ENCODE assay signal across 9 mouse cellular contexts in genomic region chr3:39220707-39221034, GRCm38 (mm10).
A peak's percentile ranks its signal among the peaks of the same experiment; 100 is the strongest.
DNase-seq lines count a peak whose midpoint lies in the region; ATAC-seq lines count a peak whose summit lies in the region.
"Had no signal": no experiment of that assay in that cellular context is flagged by ENCODE, and none has a peak within 500 bp of the region (broad histone marks: within the 10 kb centered on the region; RNA-seq: fewer than 3 reads in every experiment).

No protein-coding gene starts in this region.

- H3K9ac ChIP-seq in midbrain, embryonic 16.5 days (ENCODE audit: low read depth, low read length) = no peak overlapping the region
- no peak overlapping the region for H3K9ac ChIP-seq in heart, embryonic 13.5 days
- H3K9ac ChIP-seq: hindbrain, embryonic 15.5 days had no signal

- H3K4me3 ChIP-seq in midbrain, embryonic 10.5 days = no peak overlapping the region
- H3K4me3 ChIP-seq in midbrain, embryonic 16.5 days (ENCODE audit: low read depth, low read length) = no peak overlapping the region
- H3K4me3 ChIP-seq in heart, embryonic 13.5 days = no peak overlapping the region
- H3K4me3 ChIP-seq: hindbrain, embryonic 15.5 days had no signal

- peak; percentile 17 for DNase-seq in midbrain, embryonic 10.5 days (ENCODE audit: low spot score)
- DNase-seq in kidney, postnatal 10 days = peak; percentile 34
- DNase-seq in retina, embryonic 14.5 days (ENCODE audit: low spot score) = peak; percentile 48
- no peak for DNase-seq in frontal cortex, postnatal 25 days (ENCODE audit: low spot score in 2 of 2)

- no peak overlapping the region for H3K4me2 ChIP-seq in midbrain, embryonic 16.5 days (ENCODE audit: low read length)
- H3K4me2 ChIP-seq in heart, embryonic 13.5 days = peak overlapping the region; percentile 32

- H3K27me3 ChIP-seq in midbrain, embryonic 10.5 days (ENCODE audit: low read depth, poor library complexity, severe bottlenecking) = no peaks in the 10 kb centered on the region
- H3K27me3 ChIP-seq in midbrain, embryonic 16.5 days (ENCODE audit: control insufficient read depth, insufficient read depth, low read depth, low read length) = no peaks in the 10 kb centered on the region
- no peaks in the 10 kb centered on the region for H3K27me3 ChIP-seq in heart, embryonic 13.5 days (replicated peaks)
- H3K27me3 ChIP-seq: hindbrain, embryonic 15.5 days had no signal

- peak overlapping the region; percentile 84; the same call in 1 of the 2 replicates for H3K27ac ChIP-seq in midbrain, embryonic 10.5 days (replicated peaks)
- H3K27ac ChIP-seq in midbrain, embryonic 16.5 days (ENCODE audit: low read length) = no peak overlapping the region
- H3K27ac ChIP-seq in heart, embryonic 13.5 days (replicated peaks) = peak overlapping the region; percentile 72
- H3K27ac ChIP-seq: hindbrain, embryonic 15.5 days had no signal

- H3K4me1 ChIP-seq in midbrain, embryonic 10.5 days = peaks cover 13% of the 10 kb centered on the region
- no peaks in the 10 kb centered on the region; the same call in 1 of the 2 replicates for H3K4me1 ChIP-seq in midbrain, embryonic 16.5 days (ENCODE audit: control insufficient read depth, insufficient read depth, low read length)
- H3K4me1 ChIP-seq in heart, embryonic 13.5 days = peaks cover 11% of the 10 kb centered on the region

- no peaks in the 10 kb centered on the region for H3K36me3 ChIP-seq in midbrain, embryonic 10.5 days
- no peaks in the 10 kb centered on the region for H3K36me3 ChIP-seq in midbrain, embryonic 16.5 days (ENCODE audit: control insufficient read depth, insufficient read depth, low read length)
- no peaks in the 10 kb centered on the region for H3K36me3 ChIP-seq in heart, embryonic 13.5 days
- H3K36me3 ChIP-seq: hindbrain, embryonic 15.5 days had no signal

- 25% methylated on average over 2 of the region's 2 CpGs for WGBS in midbrain, embryonic 10.5 days
- WGBS in midbrain, embryonic 16.5 days = 23% methylated on average over 2 of the region's 2 CpGs
- WGBS in heart, embryonic 13.5 days = 41% methylated on average over 2 of the region's 2 CpGs

- H3K9me3 ChIP-seq in midbrain, embryonic 10.5 days (replicated peaks) = no peaks in the 10 kb centered on the region
- no peaks in the 10 kb centered on the region for H3K9me3 ChIP-seq in midbrain, embryonic 16.5 days (replicated peaks; ENCODE audit: control insufficient read depth, low read length, poor library complexity, severe bottlenecking)
- H3K9me3 ChIP-seq in heart, embryonic 13.5 days = no peaks in the 10 kb centered on the region
- H3K9me3 ChIP-seq: hindbrain, embryonic 15.5 days had no signal

- ATAC-seq in midbrain, embryonic 16.5 days = no peak
- no peak for ATAC-seq in heart, embryonic 13.5 days (ENCODE audit: extremely low read depth, insufficient number of reproducible peaks, low FRiP score, low TSS enrichment)
- no peak for ATAC-seq in erythroblast, adult 5-6 weeks (replicated peaks; ENCODE audit: low FRiP score, poor library complexity, severe bottlenecking)
- no peak for ATAC-seq in granulocyte monocyte progenitor cell, adult 5-6 weeks (replicated peaks; ENCODE audit: poor library complexity, severe bottlenecking)

Comparison
In these comparisons a context has a peak if more than half of its experiments do, and no peak if none do; other contexts are left out.
1. DNase-seq: peak in midbrain, embryonic 10.5 days (single experiment), kidney, postnatal 10 days (single experiment) and retina, embryonic 14.5 days (single experiment); none in frontal cortex, postnatal 25 days (0 of 2).